Mouse (Mus musculus) embryonic facial prominence, embryonic 10.5 days (tissue): Measurements from ENCODE around the gene Abca7. TPM values are rescaled to one million over a fixed set of nuclear protein-coding genes. Genes with fewer than 3 reads are reported as not detected.

Experiments used
- DNase-seq: peaks from one replicate; pipeline ENCODE4 v3.0.0-alpha.2; 2017; ENCODE audit warnings: low spot score
- H3K27ac ChIP-seq: fragments of 300-500 bp; sonication (generic); replicated peaks from 2 replicates; pipeline ENCODE4 v1.5.1; 2016; ENCODE audit warnings: mild to moderate bottlenecking
- H3K27me3 ChIP-seq: fragments of 300-500 bp; sonication (generic); replicated peaks from 2 replicates; pipeline ENCODE4 v1.6.1; 2016; ENCODE audit warnings: low read depth, mild to moderate bottlenecking; ENCODE audit not compliant: poor library complexity, severe bottlenecking
- H3K36me3 ChIP-seq: fragments of 300-500 bp; sonication (generic); replicated peaks from 2 replicates; pipeline ENCODE4 v1.6.1; 2016; ENCODE audit warnings: mild to moderate bottlenecking, moderate library complexity
- H3K4me1 ChIP-seq: fragments of 300-500 bp; sonication (generic); 2 replicates; pipeline ENCODE4 v1.6.1; 2016
- H3K4me3 ChIP-seq: fragments of 300-500 bp; sonication (generic); 2 replicates; pipeline ENCODE4 v1.5.1; 2016; ENCODE audit warnings: mild to moderate bottlenecking, moderate library complexity
- H3K9me3 ChIP-seq: fragments of 300-500 bp; sonication (generic); 2 replicates; pipeline ENCODE4 v1.6.1; 2016; ENCODE audit warnings: mild to moderate bottlenecking
- WGBS: fragments of 180-500 bp; shearing (Covaris S2); methylation state at CpG from one replicate; pipeline ENCODE4 v1.1.7; 2016; 5-methylcytosine and 5-hydroxymethylcytosine counted together
- polyA plus RNA-seq: library from polyadenylated mRNA; unstranded; fragments of >200 nt; fragmentation: Nextera tagmentation; extraction: Ambion mirVana; gene quantifications from 2 replicates; pipeline ENCODE4 v1.2.1, GENCODE M21; 2016

Abca7 gene
- polyA plus RNA-seq, 1 experiment from 2014 or later = 3.2 TPM

- Histone ChIP-seq H3K9me3 (no peaks in the 10 kb centered on the region; the same call in 1 of the 2 replicates), H3K27me3 (peaks cover 34% of the 10 kb centered on the region), H3K4me3 (0 out of 2 replicates have a peak overlapping the region, but pooled peaks have one; percentile 0), H3K27ac (no peak overlapping the region), H3K4me1 (peaks cover 12% of the 10 kb centered on the region; the same call in 1 of the 2 replicates), H3K36me3 (peaks cover 80% of the 10 kb centered on the region)
- WGBS = 75% methylated on average over 36 of the region's 36 CpGs
- DNase-seq = no peak
Observed at GRCm38 (mm10) chr10:79976722-79977107, 19.6 kb upstream of the Abca7 start.

DNA sequence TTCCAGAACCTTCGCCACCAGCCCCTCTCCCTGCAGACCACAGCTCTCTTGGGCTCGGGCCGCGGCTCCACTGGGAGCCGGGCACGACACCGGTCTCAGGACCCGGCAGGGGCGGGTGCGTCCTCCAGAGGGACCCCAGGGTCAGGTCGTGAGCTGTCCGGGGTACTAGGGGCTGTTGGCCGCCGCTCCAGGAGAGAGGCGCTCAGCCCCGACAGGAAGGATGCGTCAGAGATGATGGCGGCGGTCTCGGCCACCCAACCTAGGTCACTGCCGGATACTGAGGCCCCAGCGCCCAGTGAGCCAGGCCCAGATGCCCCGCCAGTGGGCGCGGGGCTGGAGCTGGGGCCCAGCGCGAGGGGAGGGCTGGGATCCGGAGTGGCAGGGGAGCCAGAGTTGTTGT lies 19.0 kb upstream of the Abca7 start:
- no peak for DNase-seq
- Histone ChIP-seq H3K27ac (no peak overlapping the region), H3K27me3 (peaks cover 27% of the 10 kb centered on the region), H3K36me3 (peaks cover 82% of the 10 kb centered on the region), H3K9me3 (no peaks in the 10 kb centered on the region; the same call in 1 of the 2 replicates), H3K4me3 (peak overlapping the region; percentile 11; the same call in 1 of the 2 replicates), H3K4me1 (peaks cover 15% of the 10 kb centered on the region)
- WGBS = 84% methylated on average over 28 of the region's 28 CpGs

DNA sequence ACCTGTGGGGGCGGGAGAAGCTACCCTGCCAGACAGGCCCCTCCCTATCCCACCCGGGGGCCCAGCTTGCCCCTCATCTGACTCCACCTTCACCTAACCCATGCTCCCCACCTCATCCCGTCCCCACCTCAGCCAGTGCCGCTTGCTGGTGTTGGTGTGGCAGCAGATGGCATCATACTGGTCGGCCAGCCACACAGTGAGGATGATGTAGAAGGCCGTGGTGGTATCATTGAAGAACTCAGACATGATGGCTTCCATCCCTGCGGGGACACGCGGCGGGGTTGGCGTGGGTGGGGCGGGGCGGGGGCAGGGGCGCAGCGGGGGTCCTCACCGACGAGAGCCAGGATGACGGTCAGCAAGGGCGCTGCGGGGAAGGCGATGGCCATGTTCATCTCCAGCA lies 18.2 kb upstream of the Abca7 start:
- H3K4me3 ChIP-seq = peak overlapping the region; percentile 16; the same call in 1 of the 2 replicates

DNA sequence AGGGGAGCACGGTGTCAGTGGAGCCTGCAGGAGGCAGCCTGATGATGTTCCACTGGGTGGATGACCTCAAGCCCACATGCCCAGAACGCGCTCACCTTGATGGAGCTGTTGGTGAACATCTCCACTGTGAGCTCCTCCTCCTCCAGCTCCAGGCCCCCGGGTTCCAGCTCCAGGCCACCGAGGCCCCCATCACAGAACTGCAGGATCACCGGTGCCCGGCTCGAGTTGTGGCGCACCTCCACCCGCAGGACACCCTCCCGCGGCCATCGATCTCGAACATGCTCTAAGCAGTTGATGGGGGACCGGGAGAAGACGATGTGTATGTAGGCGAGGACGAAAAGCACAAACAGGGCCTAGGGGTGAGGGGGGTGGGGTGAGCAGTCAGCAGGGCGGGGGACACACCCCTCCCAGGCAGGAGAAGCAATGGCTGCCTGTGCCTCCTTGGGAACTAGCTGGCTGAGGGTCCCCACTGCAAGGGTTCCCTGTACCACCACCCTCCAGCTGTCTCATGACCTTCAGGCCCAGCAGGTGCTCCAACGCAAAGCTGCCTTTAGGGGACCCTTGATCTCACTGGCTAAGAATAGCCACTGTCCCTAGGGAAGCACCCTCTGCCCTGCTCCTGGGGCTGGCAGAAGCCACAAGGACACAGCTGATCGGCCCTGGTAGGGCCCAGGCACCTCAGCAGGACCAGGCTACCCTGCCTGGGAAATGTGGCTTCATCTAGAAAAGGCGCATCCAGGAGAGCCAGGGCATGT lies 16.7 kb upstream of the Abca7 start:
- no peak for DNase-seq
- Histone ChIP-seq H3K27me3 (peaks cover 11% of the 10 kb centered on the region; the same call in 1 of the 2 replicates), H3K4me3 (0 out of 2 replicates have a peak overlapping the region, but pooled peaks have one; percentile 13), H3K27ac (no peak overlapping the region), H3K36me3 (peaks cover 72% of the 10 kb centered on the region), H3K4me1 (peaks cover 29% of the 10 kb centered on the region), H3K9me3 (no peaks in the 10 kb centered on the region; the same call in 1 of the 2 replicates)
- 94% methylated on average over 22 of the region's 22 CpGs for WGBS

More for the DNA sequence above, 18.2 kb upstream of the Abca7 start:
- Histone ChIP-seq H3K9me3 (no peaks in the 10 kb centered on the region; the same call in 1 of the 2 replicates), H3K36me3 (peaks cover 82% of the 10 kb centered on the region), H3K27ac (no peak overlapping the region), H3K4me1 (peaks cover 22% of the 10 kb centered on the region), H3K27me3 (peaks cover 20% of the 10 kb centered on the region)
- DNase-seq = no peak
- whole genome bisulfite sequencing = 96% methylated on average over 21 of the region's 21 CpGs

GRCm38 (mm10) chr10:79983205-79983604 lies 13.1 kb upstream of the Abca7 start:
- H3K4me1 ChIP-seq = peaks cover 56% of the 10 kb centered on the region
- DNase-seq = no peak
- no peaks in the 10 kb centered on the region for H3K9me3 ChIP-seq
- peaks cover 35% of the 10 kb centered on the region for H3K36me3 ChIP-seq
- 84% methylated on average over 5 of the region's 5 CpGs for WGBS
- H3K27me3 ChIP-seq = peaks cover 16% of the 10 kb centered on the region
- H3K27ac ChIP-seq = peak overlapping the region; percentile 92
- peak overlapping the region; percentile 69 for H3K4me3 ChIP-seq

DNA sequence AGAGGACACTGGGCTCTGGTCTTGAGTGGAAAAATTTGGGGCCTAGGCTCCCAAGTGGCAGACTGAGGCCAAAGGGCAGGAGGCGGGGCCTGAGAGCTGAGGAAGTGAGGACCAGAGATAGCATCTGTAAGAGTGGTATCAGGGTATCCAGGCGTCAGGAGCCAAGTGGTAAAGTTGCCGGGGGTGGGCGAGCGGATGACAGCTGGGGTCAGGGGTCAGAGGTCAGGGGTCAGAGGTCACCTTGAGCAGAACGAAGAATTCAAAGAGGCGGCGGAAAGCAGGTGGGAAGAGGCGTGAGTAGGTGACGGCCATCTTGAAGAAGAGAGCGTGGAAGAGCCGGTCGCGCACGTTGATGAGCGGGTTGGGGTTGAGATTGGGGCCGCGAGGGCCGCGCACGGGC lies 12.6 kb upstream of the Abca7 start:
- WGBS = under 1% methylated on average over 21 of the region's 21 CpGs
- peak overlapping the region; percentile 69 for H3K4me3 ChIP-seq
- H3K9me3 ChIP-seq = no peaks in the 10 kb centered on the region
- peaks cover 20% of the 10 kb centered on the region for H3K27me3 ChIP-seq
- H3K27ac ChIP-seq = peak overlapping the region; percentile 92
- H3K36me3 ChIP-seq = peaks cover 31% of the 10 kb centered on the region
- peak; percentile 76 for DNase-seq
- H3K4me1 ChIP-seq = peaks cover 61% of the 10 kb centered on the region

DNA sequence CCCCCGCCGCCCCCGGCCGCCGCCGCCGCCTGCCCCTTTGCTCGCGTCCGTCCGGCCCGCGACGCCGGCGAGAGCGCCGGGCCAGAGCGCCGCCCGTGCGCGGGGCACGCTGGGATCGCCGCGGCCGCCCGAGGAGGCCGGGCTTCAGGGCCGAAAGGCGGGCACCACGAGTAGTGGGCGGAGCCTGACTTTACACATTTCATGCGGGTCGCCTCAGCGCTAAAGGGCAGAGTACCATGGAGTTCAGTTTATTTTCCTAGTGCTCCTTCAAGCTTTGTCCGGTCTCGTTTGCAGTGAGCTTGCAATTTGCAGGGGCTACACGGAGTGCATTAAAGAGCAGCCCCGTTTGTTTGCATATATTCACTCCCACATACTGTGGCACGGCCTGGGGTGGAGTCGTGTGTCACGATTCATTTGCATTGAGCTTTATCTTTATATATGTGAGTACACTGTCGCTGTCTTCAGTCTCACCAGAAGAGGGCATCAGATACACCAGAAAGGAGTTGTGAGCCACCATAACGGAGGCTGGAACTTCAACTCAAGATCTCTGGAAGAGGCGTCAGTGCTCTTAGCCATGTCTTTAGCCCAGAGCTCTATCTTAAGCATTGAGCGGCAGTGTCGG lies 12.0 kb upstream of the Abca7 start, which contains the start of gene Tmem259:
TSS of gene Tmem259 (minus strand) at position 136 of the 622 bp plus-strand sequence.
- H3K9me3 ChIP-seq = no peaks in the 10 kb centered on the region
- peak within 1 kb of the TSS; percentile 92 for H3K27ac ChIP-seq
- peak; percentile 89 for DNase-seq
- peaks cover 27% of the 10 kb centered on the region for H3K27me3 ChIP-seq
- H3K36me3 ChIP-seq = peaks cover 24% of the 10 kb centered on the region
- peak within 1 kb of the TSS; percentile 69 for H3K4me3 ChIP-seq
- WGBS = under 1% methylated on average over 49 of the region's 49 CpGs
- H3K4me1 ChIP-seq = peaks cover 67% of the 10 kb centered on the region

- H3K4me1 ChIP-seq = peaks cover 70% of the 10 kb centered on the region
- peaks cover 19% of the 10 kb centered on the region for H3K36me3 ChIP-seq
- H3K27me3 ChIP-seq = peaks cover 32% of the 10 kb centered on the region
- WGBS = under 1% methylated on average over 22 of the region's 22 CpGs
- peak overlapping the region; percentile 69 for H3K4me3 ChIP-seq
- peak; percentile 94 for DNase-seq
- H3K27ac ChIP-seq = peak overlapping the region; percentile 92
- no peaks in the 10 kb centered on the region for H3K9me3 ChIP-seq
Observed at GRCm38 (mm10) chr10:79984871-79985270, 11.4 kb upstream of the Abca7 start.

DNA sequence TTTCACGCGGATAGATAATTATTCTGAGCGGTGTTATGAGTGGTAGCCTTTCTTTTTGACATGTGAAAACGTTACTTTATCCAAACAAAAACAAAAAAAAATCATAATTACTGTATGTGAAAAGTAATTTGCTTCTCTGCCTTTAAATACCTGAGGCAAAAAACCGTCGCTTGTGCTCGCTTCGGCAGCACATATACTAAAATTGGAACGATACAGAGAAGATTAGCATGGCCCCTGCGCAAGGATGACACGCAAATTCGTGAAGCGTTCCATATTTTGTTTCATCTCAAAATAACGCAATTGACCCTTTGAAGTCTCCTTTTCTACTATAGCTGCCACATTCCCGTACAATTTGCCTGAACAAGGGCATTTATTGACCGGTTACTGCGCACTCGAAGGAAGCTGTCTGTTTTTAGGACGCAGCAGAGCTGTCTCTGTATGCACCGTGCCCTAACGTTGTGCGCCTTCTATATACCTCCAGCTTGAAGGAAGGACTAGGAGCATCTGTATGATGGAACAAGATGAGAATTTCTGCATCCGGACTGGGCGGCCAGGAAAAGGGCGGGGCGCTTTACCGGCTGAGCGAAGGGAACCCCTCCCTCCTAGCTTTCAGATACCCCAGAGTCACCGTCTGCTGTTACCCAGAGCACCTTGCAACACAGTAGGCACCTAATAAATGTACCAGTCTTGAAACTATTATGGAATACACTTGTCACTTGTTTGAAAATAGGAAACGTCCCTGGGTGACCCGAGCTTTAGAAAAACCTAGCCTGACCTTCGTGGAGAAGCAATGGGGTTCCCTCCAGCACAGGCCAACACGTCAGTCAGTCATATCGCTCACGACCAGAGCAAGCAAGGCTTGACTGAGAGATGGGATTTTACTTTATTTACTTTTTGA lies 10.7 kb upstream of the Abca7 start:
- WGBS = 5% methylated on average over 35 of the region's 35 CpGs
- peak overlapping the region; percentile 92 for H3K27ac ChIP-seq
- peaks cover 15% of the 10 kb centered on the region for H3K36me3 ChIP-seq
- DNase-seq = peak; percentile 64
- peaks cover 72% of the 10 kb centered on the region for H3K4me1 ChIP-seq
- peaks cover 36% of the 10 kb centered on the region for H3K27me3 ChIP-seq
- H3K4me3 ChIP-seq = peak overlapping the region; percentile 69
- H3K9me3 ChIP-seq = no peaks in the 10 kb centered on the region

- H3K4me3 ChIP-seq = peak overlapping the region; percentile 69
- peaks cover 73% of the 10 kb centered on the region for H3K4me1 ChIP-seq
- no peak for DNase-seq
- peaks cover 4% of the 10 kb centered on the region; the same call in 1 of the 2 replicates for H3K9me3 ChIP-seq
- WGBS = 44% methylated on average over 6 of the region's 6 CpGs
- H3K36me3 ChIP-seq = peaks cover 15% of the 10 kb centered on the region
- H3K27ac ChIP-seq = peak overlapping the region; percentile 92
- peaks cover 36% of the 10 kb centered on the region for H3K27me3 ChIP-seq
Observed at GRCm38 (mm10) chr10:79986232-79986878, 9.9 kb upstream of the Abca7 start.

- Histone ChIP-seq H3K9me3 (peaks cover 9% of the 10 kb centered on the region; the same call in 1 of the 2 replicates), H3K27me3 (peaks cover 36% of the 10 kb centered on the region), H3K27ac (peak overlapping the region; percentile 90), H3K4me1 (peaks cover 68% of the 10 kb centered on the region), H3K36me3 (peaks cover 15% of the 10 kb centered on the region), H3K4me3 (peak overlapping the region; percentile 69)
- DNase-seq = peak; percentile 91
- 4% methylated on average over 11 of the region's 11 CpGs for WGBS
Observed at GRCm38 (mm10) chr10:79986963-79987362, 9.3 kb upstream of the Abca7 start.
